In genomic region chr14:31421509-31422295, GRCm38 (mm10) we compare ENCODE assay signal across 17 mouse cellular contexts. TPM values are rescaled to one million over a fixed set of nuclear protein-coding genes. Genes with fewer than 3 reads are reported as not detected.
DNase-seq lines count a peak whose midpoint lies in the region; ATAC-seq and TF ChIP-seq lines count a peak whose summit lies in the region.
"Had no signal": no experiment of that assay in that cellular context is flagged by ENCODE, and none has a peak within 500 bp of the region (broad histone marks: within the 10 kb centered on the region; RNA-seq: fewer than 3 reads in every experiment).

No protein-coding gene starts in this region.

- H3K9me3 ChIP-seq in heart, embryonic 11.5 days (replicated peaks; ENCODE audit: control insufficient read depth, low read length): 0 out of 2 replicates have a peak, but pooled peaks cover 3% of the 10 kb centered on the region
- no peaks in the 10 kb centered on the region; the same call in 1 of the 2 replicates for H3K9me3 ChIP-seq in liver, embryonic 12.5 days (replicated peaks)
- H3K9me3 ChIP-seq in stomach, postnatal 0 days (ENCODE audit: control insufficient read depth, low read length): no peaks in the 10 kb centered on the region

- TF ChIP-seq POLR2A in bone marrow, adult 2 months (IDR thresholded peaks at IDR 0.05; ENCODE audit: borderline replicate concordance, control insufficient read depth, low read depth, low read length): no peak

- H3K4me3 ChIP-seq in heart, embryonic 11.5 days (ENCODE audit: low read depth, low read length): no peak overlapping the region
- no peak overlapping the region for H3K4me3 ChIP-seq in bone marrow, adult 2 months (replicated peaks; ENCODE audit: control insufficient read depth, low read depth, low read length)
- no peak overlapping the region for H3K4me3 ChIP-seq in liver, embryonic 12.5 days
- no peak overlapping the region for H3K4me3 ChIP-seq in stomach, postnatal 0 days (ENCODE audit: low read depth, low read length)
- H3K4me3 ChIP-seq: midbrain, embryonic 12.5 days had no signal

- intact Hi-C loops in gastrocnemius, postnatal 36 days (cut with DNase I): no loop called here

- H3K27me3 ChIP-seq in heart, embryonic 11.5 days (ENCODE audit: control insufficient read depth, insufficient read depth, low read length): no peaks in the 10 kb centered on the region
- H3K27me3 ChIP-seq in liver, embryonic 12.5 days (replicated peaks): no peaks in the 10 kb centered on the region
- no peaks in the 10 kb centered on the region for H3K27me3 ChIP-seq in stomach, postnatal 0 days (ENCODE audit: control insufficient read depth, insufficient read depth, low read length)
- H3K27me3 ChIP-seq: midbrain, embryonic 12.5 days had no signal

- no peak overlapping the region for H3K9ac ChIP-seq in heart, embryonic 11.5 days (ENCODE audit: low read depth, low read length)
- H3K9ac ChIP-seq in liver, embryonic 12.5 days: no peak overlapping the region
- no peak overlapping the region for H3K9ac ChIP-seq in stomach, postnatal 0 days (ENCODE audit: low read length)
- H3K9ac ChIP-seq: forebrain, postnatal 0 days; midbrain, embryonic 12.5 days had no signal

- no peak for TF ChIP-seq CTCF in bone marrow, adult 2 months (IDR thresholded peaks at IDR 0.05; ENCODE audit: control insufficient read depth, insufficient read depth, low read length)
- TF ChIP-seq CTCF in stomach, postnatal 0 days (IDR thresholded peaks at IDR 0.05; ENCODE audit: low read depth): no peak

- ATAC-seq in heart, embryonic 11.5 days (replicated peaks; ENCODE audit: insufficient number of reproducible peaks, low FRiP score, low TSS enrichment): no peak
- no peak for ATAC-seq in liver, embryonic 12.5 days
- no peak for ATAC-seq in stomach, postnatal 0 days (ENCODE audit: low FRiP score, low TSS enrichment)
- ATAC-seq in CD4-positive, CD25-positive, alpha-beta regulatory T cell, adult 4 months: no peak
- ATAC-seq: forebrain, postnatal 0 days; inflammation-experienced regulatory T-cells, adult 6 months had no signal

- peaks cover 5% of the 10 kb centered on the region; the same call in 1 of the 2 replicates for H3K36me3 ChIP-seq in heart, embryonic 11.5 days (ENCODE audit: control insufficient read depth, insufficient read depth, low read length)
- peaks cover 13% of the 10 kb centered on the region for H3K36me3 ChIP-seq in liver, embryonic 12.5 days
- no peaks in the 10 kb centered on the region for H3K36me3 ChIP-seq in stomach, postnatal 0 days (ENCODE audit: control insufficient read depth, insufficient read depth, low read length)

- H3K4me1 ChIP-seq in heart, embryonic 11.5 days (ENCODE audit: control insufficient read depth, insufficient read depth, low read length): peaks cover 49% of the 10 kb centered on the region
- H3K4me1 ChIP-seq in bone marrow, adult 2 months (ENCODE audit: control insufficient read depth, insufficient read depth, low read length): peaks cover 21% of the 10 kb centered on the region
- H3K4me1 ChIP-seq in liver, embryonic 12.5 days: peaks cover 38% of the 10 kb centered on the region
- peaks cover 3% of the 10 kb centered on the region; the same call in 1 of the 2 replicates for H3K4me1 ChIP-seq in stomach, postnatal 0 days (replicated peaks; ENCODE audit: control insufficient read depth, insufficient read depth)

- no peak overlapping the region for H3K27ac ChIP-seq in heart, embryonic 11.5 days (ENCODE audit: low read depth, low read length)
- peak overlapping the region; percentile 80 for H3K27ac ChIP-seq in bone marrow, adult 2 months (ENCODE audit: control insufficient read depth, insufficient read depth, low read depth, low read length, poor library complexity)
- H3K27ac ChIP-seq in liver, embryonic 12.5 days: peak overlapping the region; percentile 52
- no peak overlapping the region for H3K27ac ChIP-seq in stomach, postnatal 0 days (replicated peaks)
- H3K27ac ChIP-seq: midbrain, embryonic 12.5 days had no signal

- DNase-seq in heart, adult 11 months: peak; percentile 77
- DNase-seq in kidney, adult 8-10 months: peak; percentile 87 to 90
- DNase-seq in stomach, postnatal 0 days (ENCODE audit: low spot score): no peak
- DNase-seq in gastrocnemius, postnatal 36 days: no peak
- DNase-seq: adrenal gland, adult 8-10 months; forebrain, postnatal 0 days; heart, postnatal 14 days; layer of hippocampus, postnatal 36 days; lung, postnatal 14 days; right cerebral cortex, adult 18-20 months; thymus, adult 2 months had no signal

- WGBS in heart, embryonic 11.5 days (ENCODE audit: insufficient replicate concordance): 86% methylated on average over 18 of the region's 18 CpGs
- WGBS in bone marrow, adult 2 months: 75% methylated on average over 18 of the region's 18 CpGs
- WGBS in liver, embryonic 12.5 days (ENCODE audit: insufficient replicate concordance): 79% methylated on average over 18 of the region's 18 CpGs
- WGBS in stomach, postnatal 0 days: 75% methylated on average over 18 of the region's 18 CpGs

- H3K4me2 ChIP-seq in heart, embryonic 11.5 days: no peak overlapping the region
- H3K4me2 ChIP-seq in liver, embryonic 12.5 days: 0 out of 2 replicates have a peak overlapping the region, but pooled peaks have one; percentile 10
- H3K4me2 ChIP-seq in stomach, postnatal 0 days (replicated peaks; ENCODE audit: low read depth): no peak overlapping the region
- H3K4me2 ChIP-seq: midbrain, embryonic 12.5 days had no signal

- TF ChIP-seq EP300 in stomach, postnatal 0 days (optimal IDR thresholded peaks at IDR 0.05): no peak

RNA-seq across cellular contexts. Expression of gene Sh3bp5, which starts 14.2 kb away (rescaled TPM):
- 10.9 and 16.8 TPM in 2 replicates for polyA plus RNA-seq in heart, embryonic 11.5 days (2014; fragmentation: Nextera tagmentation; extraction: Ambion mirVana)
- 14.6 and 24.0 TPM in 2 replicates for polyA plus RNA-seq in bone marrow, adult 2 months (2011; ENCODE audit: insufficient read depth, insufficient read length, low replicate concordance, missing spikeins)
- polyA plus RNA-seq in liver, embryonic 12.5 days (2016; fragmentation: Nextera tagmentation; extraction: Ambion mirVana): 13.8 and 15.1 TPM in 2 replicates
- polyA plus RNA-seq in stomach, postnatal 0 days (2015; fragmentation: Nextera tagmentation; extraction: Ambion mirVana): 9.9 and 10.9 TPM in 2 replicates
- 10 to 100 TPM; 34.5 to 44.4 TPM for total RNA-seq in gastrocnemius, postnatal 36 days (2021)
- polyA plus RNA-seq in CD4-positive, CD25-positive, alpha-beta regulatory T cell, adult 4 months (2017; shearing (Covaris generic)): 10 to 100 TPM; 15.4 to 16.8 TPM

Comparison
In these comparisons a context has a peak if more than half of its experiments do, and no peak if none do; other contexts are left out.
1. DNase-seq: peak in heart, adult 11 months (single experiment) and kidney, adult 8-10 months (2 of 2); none in stomach, postnatal 0 days (single experiment) and gastrocnemius, postnatal 36 days (0 of 2).
2. H3K27ac ChIP-seq: peak in bone marrow, adult 2 months (single experiment) and liver, embryonic 12.5 days (single experiment); none in heart, embryonic 11.5 days (single experiment) and stomach, postnatal 0 days (single experiment).